Mouse (Mus musculus) liver, embryonic 15.5 days (tissue): Measurements from ENCODE around the gene Fam228a. TPM values are rescaled to one million over a fixed set of nuclear protein-coding genes. Genes with fewer than 3 reads are reported as not detected.
"Not testable (repeated sequence)": the region's sequence is repeated elsewhere in the genome, so short reads cannot be mapped to it uniquely, and the experiment has no call there.

ENCODE experiments used
- ATAC-seq: fragments of 200-750 bp; cut with Nextera tagmentation; 2 replicates; pipeline ENCODE4 v1.8.0; 2017; ENCODE audit warnings: moderate number of reproducible peaks, mild to moderate bottlenecking, moderate library complexity; ENCODE audit not compliant: insufficient read depth
- H3K27ac ChIP-seq: fragments of 300-500 bp; sonication (generic); replicated peaks from 2 replicates; pipeline ENCODE4 v1.5.1; 2015; ENCODE audit warnings: mild to moderate bottlenecking, inconsistent platforms
- H3K27me3 ChIP-seq: fragments of 300-500 bp; sonication (generic); 2 replicates; pipeline ENCODE4 v1.6.1; 2015; ENCODE audit warnings: mild to moderate bottlenecking, inconsistent platforms
- H3K36me3 ChIP-seq: fragments of 300-500 bp; sonication (generic); replicated peaks from 2 replicates; pipeline ENCODE4 v1.6.1; 2015; ENCODE audit warnings: moderate library complexity, mild to moderate bottlenecking, inconsistent platforms
- H3K4me1 ChIP-seq: fragments of 300-500 bp; sonication (generic); replicated peaks from 2 replicates; pipeline ENCODE4 v1.6.1; 2015; ENCODE audit warnings: inconsistent platforms
- H3K4me2 ChIP-seq: fragments of 300-500 bp; sonication (generic); 2 replicates; pipeline ENCODE4 v1.6.1; 2015; ENCODE audit warnings: moderate library complexity, mild to moderate bottlenecking, inconsistent platforms
- H3K4me3 ChIP-seq: fragments of 300-500 bp; sonication (generic); replicated peaks from 2 replicates; pipeline ENCODE4 v1.5.1; 2015; ENCODE audit warnings: mild to moderate bottlenecking, inconsistent platforms
- H3K9ac ChIP-seq: fragments of 300-500 bp; sonication (generic); 2 replicates; pipeline ENCODE4 v1.6.1; 2015; ENCODE audit warnings: moderate library complexity, mild to moderate bottlenecking, inconsistent platforms
- H3K9me3 ChIP-seq: fragments of 300-500 bp; sonication (generic); replicated peaks from 2 replicates; pipeline ENCODE4 v1.6.1; 2016; ENCODE audit warnings: inconsistent platforms
- WGBS: fragments of 180-500 bp; shearing (Covaris S2); methylation state at CpG from one replicate; pipeline ENCODE4 v1.1.7; 2015; ENCODE audit warnings: mixed read lengths; ENCODE audit not compliant: insufficient replicate concordance; 5-methylcytosine and 5-hydroxymethylcytosine counted together
- polyA plus RNA-seq: library from polyadenylated mRNA; unstranded; fragments of >200 nt; fragmentation: Nextera tagmentation; extraction: Ambion mirVana; gene quantifications from 2 replicates; pipeline ENCODE4 v1.2.1, GENCODE M21; 2015

The Fam228a gene
- 0.08 TPM in 1 of 2 replicates, not detected in the other for polyA plus RNA-seq

DNA sequence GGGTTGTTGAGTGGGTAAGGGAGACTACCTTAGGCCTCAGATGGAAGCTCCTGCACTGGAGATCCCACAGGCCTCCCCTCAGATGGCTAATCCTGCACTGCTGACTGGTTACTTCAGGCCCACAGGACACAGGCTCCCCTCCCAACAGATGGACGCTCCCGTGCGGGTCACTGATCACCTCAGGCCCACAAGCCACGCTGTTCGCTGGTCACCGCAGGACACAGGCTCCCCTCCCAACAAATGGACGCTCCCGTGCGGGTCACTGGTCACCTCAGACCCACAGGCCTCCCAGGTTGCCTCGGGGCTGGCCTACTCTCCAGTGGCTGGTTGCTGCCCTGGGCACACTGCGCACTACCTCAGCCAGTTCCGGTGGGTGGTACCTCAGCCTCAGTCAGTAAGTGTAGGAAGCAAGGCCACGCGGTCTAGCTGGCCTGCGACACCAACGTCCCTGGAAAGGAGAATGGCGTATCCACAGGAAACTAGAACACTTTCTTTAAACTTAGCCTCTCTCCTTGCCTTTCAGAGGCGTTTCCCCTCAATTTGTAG lies at the start of gene Fam228a:
Fam228a (minus strand) TSS at position 400 of the 546 bp plus-strand sequence.
- no peak for ATAC-seq
- Histone ChIP-seq H3K9me3 (no peaks in the 10 kb centered on the region), H3K4me2 (no peak within 1 kb of the TSS), H3K27me3 (no peaks in the 10 kb centered on the region), H3K9ac (no peak within 1 kb of the TSS), H3K36me3 (no peaks in the 10 kb centered on the region), H3K4me3 (no peak within 1 kb of the TSS), H3K27ac (no peak within 1 kb of the TSS), H3K4me1 (no peaks in the 10 kb centered on the region)
- 85% methylated on average over 18 of the region's 18 CpGs for WGBS

DNA sequence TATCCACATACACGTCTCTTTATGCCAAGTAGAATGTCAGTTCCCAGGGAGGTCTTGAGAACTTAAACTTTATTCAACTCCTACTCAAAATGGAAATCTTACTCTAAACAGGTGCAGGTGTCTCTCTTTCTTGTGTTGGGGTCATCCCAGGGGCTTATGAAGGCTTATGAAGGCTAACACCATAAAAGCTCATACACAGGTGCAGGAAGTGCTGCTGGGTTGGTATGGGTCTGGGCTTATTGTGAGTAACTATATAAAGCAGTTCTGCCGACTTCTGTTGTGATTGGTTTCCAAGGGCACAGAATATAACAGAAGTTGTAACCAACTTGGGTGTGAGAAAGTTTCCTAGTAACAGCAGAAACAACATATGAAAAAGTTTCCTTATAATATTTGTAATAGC lies 46.2 kb upstream of the Fam228a start:
- H3K4me1 ChIP-seq: no peaks in the 10 kb centered on the region
- 46% methylated on average over 2 of the region's 2 CpGs for WGBS
- no peaks in the 10 kb centered on the region for H3K27me3 ChIP-seq
- no peak overlapping the region for H3K4me3 ChIP-seq
- no peaks in the 10 kb centered on the region for H3K9me3 ChIP-seq
- H3K9ac ChIP-seq: no peak overlapping the region
- H3K27ac ChIP-seq: no peak overlapping the region
- H3K4me2 ChIP-seq: no peak overlapping the region
- H3K36me3 ChIP-seq: no peaks in the 10 kb centered on the region
- no peak for ATAC-seq

DNA sequence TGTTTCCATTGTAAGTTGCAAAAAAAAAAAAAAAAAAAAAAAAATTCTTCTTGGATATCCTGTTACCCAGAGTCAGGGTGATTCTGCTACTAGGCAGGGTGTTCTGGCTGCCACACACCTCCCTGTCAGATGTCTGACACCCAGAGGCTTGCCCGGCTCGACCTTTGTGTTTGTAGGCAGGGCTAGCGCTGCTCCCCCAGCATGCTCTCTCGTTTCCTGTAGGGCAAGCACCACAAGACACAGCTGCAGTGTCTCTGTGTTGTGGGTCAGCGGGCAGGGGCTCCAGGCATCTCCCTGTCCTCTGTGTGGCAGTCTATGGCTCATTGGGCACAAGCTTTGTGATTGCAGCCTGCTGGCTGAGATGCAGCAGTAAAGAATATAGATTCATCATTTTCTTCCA lies 45.4 kb upstream of the Fam228a start:
- H3K4me1 ChIP-seq: no peaks in the 10 kb centered on the region
- 47% methylated on average over 5 of the region's 5 CpGs for WGBS
- H3K36me3 ChIP-seq: no peaks in the 10 kb centered on the region

DNA sequence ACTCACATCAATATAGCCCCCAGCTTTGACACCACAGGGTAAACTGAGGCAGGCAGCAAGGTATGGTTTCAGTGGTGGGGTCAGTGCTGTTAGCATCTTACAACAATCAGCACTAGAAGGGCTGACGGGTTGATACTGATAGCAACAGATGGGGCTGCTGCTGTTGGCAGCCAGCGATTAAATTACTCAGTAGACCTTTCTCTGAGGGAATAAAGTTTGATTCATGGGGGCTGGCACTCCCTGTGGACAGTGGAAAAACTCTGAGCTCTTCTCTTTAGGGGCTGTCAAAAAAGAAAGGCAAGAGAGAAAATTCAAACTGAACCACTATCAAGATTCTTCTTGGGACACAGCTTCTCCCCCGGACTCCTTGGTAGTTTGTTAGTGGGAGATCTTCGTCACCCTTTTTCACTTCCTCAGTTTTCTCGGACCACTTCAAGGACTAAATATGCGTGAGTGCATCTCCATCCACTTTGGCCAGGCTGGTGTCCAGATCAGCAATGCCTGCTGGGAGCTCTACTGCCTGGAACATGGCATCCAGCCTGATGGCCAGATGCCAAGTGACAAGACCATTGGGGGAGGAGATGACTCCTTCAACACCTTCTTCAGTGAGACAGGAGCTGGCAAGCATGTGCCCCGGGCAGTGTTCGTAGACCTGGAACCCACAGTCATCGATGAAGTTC lies 43.6 kb upstream of the Fam228a start:
- H3K27ac ChIP-seq, ATAC-seq: not testable (repeated sequence)
- WGBS: 70% methylated on average over 9 of the region's 9 CpGs

More for the DNA sequence above, 45.4 kb upstream of the Fam228a start:
- no peaks in the 10 kb centered on the region for H3K9me3 ChIP-seq
- no peak overlapping the region for H3K27ac ChIP-seq
- no peak overlapping the region for H3K9ac ChIP-seq
- no peak overlapping the region for H3K4me2 ChIP-seq
- no peak overlapping the region for H3K4me3 ChIP-seq
- H3K27me3 ChIP-seq: no peaks in the 10 kb centered on the region
- ATAC-seq: no peak

DNA sequence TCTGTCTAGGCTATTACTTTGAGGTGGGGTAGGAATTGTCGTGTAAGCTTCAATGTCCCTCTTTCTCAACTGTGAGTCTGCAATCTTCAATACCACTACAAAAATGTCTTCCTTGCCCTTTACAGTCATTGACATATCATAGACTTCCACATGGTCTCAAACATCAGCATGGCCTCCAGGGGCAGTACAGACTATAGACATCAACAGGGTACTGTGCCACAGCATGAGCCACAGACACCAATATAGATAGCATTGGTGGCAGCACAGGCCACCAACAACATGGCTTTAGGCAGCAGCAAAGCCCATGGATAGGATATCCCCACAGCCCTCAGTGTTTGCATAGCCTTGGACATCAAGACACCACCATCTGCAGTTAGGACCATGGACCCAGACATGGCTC lies 43.0 kb upstream of the Fam228a start:
- H3K4me3 ChIP-seq: no peak overlapping the region
- no peak for ATAC-seq
- H3K4me2 ChIP-seq: no peak overlapping the region
- no peak overlapping the region for H3K9ac ChIP-seq
- H3K27me3 ChIP-seq: no peaks in the 10 kb centered on the region
- WGBS: 56% methylated on average over 1 of the region's 1 CpGs
- H3K4me1 ChIP-seq: no peaks in the 10 kb centered on the region
- no peaks in the 10 kb centered on the region for H3K36me3 ChIP-seq
- H3K9me3 ChIP-seq: no peaks in the 10 kb centered on the region
- no peak overlapping the region for H3K27ac ChIP-seq

More for the DNA sequence above, 43.6 kb upstream of the Fam228a start:
- not testable (repeated sequence) for H3K27me3 ChIP-seq, H3K9ac ChIP-seq, H3K4me1 ChIP-seq, H3K36me3 ChIP-seq, H3K4me2 ChIP-seq, H3K4me3 ChIP-seq, H3K9me3 ChIP-seq

DNA sequence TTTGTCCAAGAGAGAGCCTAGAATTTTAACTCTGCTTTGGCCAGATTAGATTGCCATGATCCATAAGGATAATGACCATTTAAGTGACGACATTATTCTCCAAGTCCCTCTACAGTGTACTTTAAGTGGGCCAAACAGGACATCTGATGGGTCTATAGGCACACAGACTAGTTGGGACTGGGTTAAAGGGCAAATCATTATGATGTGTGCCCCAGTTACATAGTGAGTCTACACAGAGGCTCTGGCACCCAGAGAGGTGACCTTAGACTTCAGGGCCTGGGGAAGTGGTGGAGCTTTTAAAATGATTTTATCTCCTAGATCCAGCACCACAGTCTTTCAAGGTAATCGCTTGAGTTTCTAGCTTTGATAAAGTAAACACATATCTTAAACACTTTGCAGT lies 42.0 kb upstream of the Fam228a start:
- H3K4me1 ChIP-seq: peaks cover 6% of the 10 kb centered on the region
- no peak overlapping the region for H3K27ac ChIP-seq
- no peak overlapping the region for H3K9ac ChIP-seq
- H3K4me3 ChIP-seq: no peak overlapping the region
- 36% methylated on average over 2 of the region's 2 CpGs for WGBS
- no peaks in the 10 kb centered on the region for H3K36me3 ChIP-seq
- no peak for ATAC-seq
- no peak overlapping the region for H3K4me2 ChIP-seq
- no peaks in the 10 kb centered on the region for H3K27me3 ChIP-seq
- H3K9me3 ChIP-seq: no peaks in the 10 kb centered on the region

DNA sequence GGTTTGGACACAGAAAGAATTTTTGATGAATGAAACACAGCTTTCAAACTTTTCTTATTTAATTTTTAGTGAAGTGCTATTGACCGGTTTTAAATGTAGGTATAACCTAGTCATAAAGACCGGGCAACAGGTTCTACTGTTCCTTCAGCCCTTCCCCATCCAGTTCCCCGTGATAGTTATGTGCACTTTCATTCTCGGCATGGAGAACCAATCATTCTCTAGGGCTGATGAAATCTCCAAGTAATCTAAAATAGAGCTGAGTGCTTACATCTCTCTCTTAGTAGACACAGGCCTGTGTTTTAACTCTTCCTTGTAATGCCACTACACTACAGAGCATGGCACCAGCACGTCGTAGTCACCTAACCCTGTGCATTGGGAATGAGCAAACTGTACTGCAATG lies 39.5 kb upstream of the Fam228a start:
- 71% methylated on average over 6 of the region's 6 CpGs for WGBS
- Histone ChIP-seq H3K9ac (no peak overlapping the region), H3K4me1 (peaks cover 12% of the 10 kb centered on the region), H3K4me3 (no peak overlapping the region), H3K4me2 (no peak overlapping the region), H3K36me3 (no peaks in the 10 kb centered on the region), H3K27ac (no peak overlapping the region), H3K27me3 (no peaks in the 10 kb centered on the region), H3K9me3 (no peaks in the 10 kb centered on the region)
- no peak for ATAC-seq

DNA sequence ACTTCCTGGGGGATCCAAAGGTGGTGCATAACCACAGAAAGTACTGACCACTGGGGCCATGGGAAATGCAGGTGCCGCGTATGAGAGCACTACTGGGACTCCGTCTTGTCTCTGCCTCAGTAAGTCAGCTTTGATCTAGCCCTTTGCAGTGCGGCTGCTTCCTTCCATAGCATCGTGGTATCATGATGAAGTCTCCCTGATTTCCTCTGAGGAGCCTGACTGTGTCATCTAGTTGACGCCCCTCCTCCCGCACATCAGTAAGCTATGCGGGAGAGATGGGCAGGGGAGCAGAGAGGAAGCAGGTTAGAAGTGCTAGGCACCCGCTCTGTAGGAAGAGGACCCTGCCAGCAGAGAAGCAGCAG lies 37.3 kb upstream of the Fam228a start:
- H3K36me3 ChIP-seq: no peaks in the 10 kb centered on the region
- H3K4me1 ChIP-seq: peaks cover 12% of the 10 kb centered on the region
- H3K9ac ChIP-seq: no peak overlapping the region
- ATAC-seq: 0 out of 2 replicates have a peak, but pooled peaks have one; percentile 25
- WGBS: 29% methylated on average over 9 of the region's 9 CpGs
- H3K9me3 ChIP-seq: no peaks in the 10 kb centered on the region
- H3K4me3 ChIP-seq: no peak overlapping the region
- no peak overlapping the region for H3K27ac ChIP-seq
- H3K27me3 ChIP-seq: no peaks in the 10 kb centered on the region
- H3K4me2 ChIP-seq: peak overlapping the region; percentile 35

DNA sequence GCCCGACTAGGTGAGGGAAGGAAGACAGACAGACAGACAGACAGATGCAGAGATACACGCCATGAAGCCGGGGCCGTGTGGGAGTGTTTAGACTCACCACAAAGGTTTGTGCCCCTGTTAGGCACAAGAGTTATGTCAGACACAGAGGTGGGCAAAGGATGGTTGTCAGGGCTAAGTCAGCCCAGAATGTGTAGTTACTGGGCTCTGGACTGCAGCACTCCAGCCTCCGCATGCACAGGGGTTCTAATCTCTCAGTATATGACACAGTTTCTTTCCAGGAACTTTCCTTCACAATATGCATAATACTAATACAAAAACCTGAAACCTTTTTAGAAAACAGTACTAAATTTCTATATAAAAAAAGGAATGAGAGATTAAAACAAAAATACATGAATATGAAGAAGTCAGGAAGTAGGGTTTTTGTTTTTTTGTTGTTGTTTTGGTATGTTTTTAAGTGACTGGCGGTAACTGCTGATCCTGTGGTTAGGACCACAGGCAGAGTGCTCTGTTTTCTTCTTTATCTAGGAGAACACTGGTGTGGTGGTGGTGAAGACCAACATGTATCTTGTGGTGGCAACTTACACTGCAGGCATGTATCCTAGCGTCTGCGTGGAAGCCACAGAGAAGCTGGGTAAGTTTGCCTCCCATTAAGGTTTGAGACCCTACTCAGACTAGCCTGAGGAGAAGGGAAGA lies 36.8 kb upstream of the Fam228a start:
- WGBS: 19% methylated on average over 8 of the region's 8 CpGs
- H3K4me1 ChIP-seq: peaks cover 12% of the 10 kb centered on the region
- H3K9me3 ChIP-seq: no peaks in the 10 kb centered on the region
- H3K27ac ChIP-seq: no peak overlapping the region
- H3K4me3 ChIP-seq: no peak overlapping the region
- peak; percentile 84 for ATAC-seq
- no peaks in the 10 kb centered on the region for H3K27me3 ChIP-seq
- H3K4me2 ChIP-seq: peak overlapping the region; percentile 35
- no peak overlapping the region for H3K9ac ChIP-seq
- no peaks in the 10 kb centered on the region for H3K36me3 ChIP-seq

DNA sequence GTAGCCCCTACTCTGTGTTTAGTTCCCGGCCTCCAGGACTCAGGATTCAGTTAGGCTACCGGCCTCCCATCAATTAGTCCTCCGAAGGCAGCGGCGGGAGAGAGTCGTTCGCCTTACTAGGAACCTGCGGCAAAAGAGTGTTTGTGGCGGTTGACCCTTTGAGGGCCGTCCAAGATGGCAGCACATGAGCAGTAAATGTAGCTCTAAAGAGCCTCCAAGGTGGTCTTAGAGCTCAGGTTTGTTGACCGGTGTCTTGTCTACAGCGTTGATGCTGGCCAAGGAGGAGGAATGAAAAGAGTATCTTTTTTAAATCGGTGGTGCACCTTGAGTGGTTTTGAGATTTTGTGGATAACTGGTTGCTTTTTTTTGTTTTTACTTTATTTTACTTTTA lies 31.1 kb upstream of the Fam228a start:
- Histone ChIP-seq H3K4me2 (peak overlapping the region; percentile 93), H3K9me3 (no peaks in the 10 kb centered on the region), H3K9ac (peak overlapping the region; percentile 88), H3K4me1 (peaks cover 12% of the 10 kb centered on the region), H3K27me3 (no peaks in the 10 kb centered on the region), H3K27ac (0 out of 2 replicates have a peak overlapping the region, but pooled peaks have one; percentile 77), H3K4me3 (peak overlapping the region; percentile 79), H3K36me3 (no peaks in the 10 kb centered on the region)
- ATAC-seq: peak; percentile 11; the same call in 1 of the 2 replicates
- 17% methylated on average over 13 of the region's 13 CpGs for WGBS

DNA sequence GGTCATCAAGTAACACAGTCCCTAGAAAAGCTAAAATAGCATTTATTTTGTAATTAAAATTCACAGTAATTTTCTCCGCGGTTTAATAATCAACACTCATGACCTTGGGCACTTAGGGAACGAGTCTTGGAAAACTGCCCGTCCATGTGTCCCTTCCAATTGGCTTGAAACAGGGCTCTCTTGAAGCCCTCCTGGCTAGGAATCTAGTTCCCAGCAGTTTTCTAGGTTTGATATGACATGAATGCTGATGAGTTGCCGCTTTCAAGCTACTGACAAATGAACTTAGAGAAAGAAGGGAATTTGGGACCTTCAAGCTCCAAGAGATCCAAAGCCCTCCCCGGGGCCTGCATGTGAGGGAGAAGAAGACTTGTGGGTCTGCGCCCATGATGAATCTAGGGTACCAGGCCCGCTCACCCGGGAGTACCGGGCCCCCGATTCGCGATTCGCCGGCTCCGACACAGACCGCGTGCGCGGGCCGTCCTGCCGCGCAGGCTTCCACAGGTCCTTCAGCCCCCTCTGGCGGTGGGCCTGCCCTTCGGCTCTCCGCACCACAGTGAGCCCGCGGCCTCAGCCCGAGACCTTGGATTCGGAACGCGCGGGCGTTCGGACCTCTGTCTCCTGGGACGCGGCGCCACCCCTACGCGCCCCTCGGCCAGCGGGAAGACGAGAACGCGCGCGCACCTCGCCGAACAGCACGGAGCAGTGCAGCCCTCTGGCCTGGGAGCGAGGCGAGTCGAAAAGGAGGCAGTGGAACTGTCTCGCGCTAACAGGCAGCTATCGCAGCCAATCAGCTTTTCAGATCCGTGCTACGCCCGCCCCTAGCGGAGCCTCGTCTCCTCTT lies 30.5 kb upstream of the Fam228a start, which contains the start of the genes Pfn4 and Fam228b:
Pfn4 (plus strand) TSS at position 531 of the 841 bp plus-strand sequence.
Fam228b (minus strand) TSS at position 776 of the 841 bp plus-strand sequence.
- WGBS: 5% methylated on average over 61 of the region's 61 CpGs
- H3K9ac ChIP-seq: peak within 1 kb of the TSS; percentile 88
- peak within 1 kb of the TSS; percentile 77 for H3K27ac ChIP-seq
- H3K9me3 ChIP-seq: no peaks in the 10 kb centered on the region
- H3K27me3 ChIP-seq: no peaks in the 10 kb centered on the region
- H3K4me3 ChIP-seq: peak within 1 kb of the TSS; percentile 79
- H3K4me2 ChIP-seq: peak within 1 kb of the TSS; percentile 93
- peak; percentile 98 for ATAC-seq
- H3K36me3 ChIP-seq: no peaks in the 10 kb centered on the region
- peaks cover 12% of the 10 kb centered on the region for H3K4me1 ChIP-seq
